Mouse (Mus musculus): Measurements from ENCODE around the gene Nrgn. TPM values are rescaled to one million over a fixed set of nuclear protein-coding genes. Genes with fewer than 3 reads are reported as not detected.

Gene Nrgn
- total and polyA plus RNA-seq, 3 experiments: 0.58 to 43.5 TPM; not detected in 1

DNA sequence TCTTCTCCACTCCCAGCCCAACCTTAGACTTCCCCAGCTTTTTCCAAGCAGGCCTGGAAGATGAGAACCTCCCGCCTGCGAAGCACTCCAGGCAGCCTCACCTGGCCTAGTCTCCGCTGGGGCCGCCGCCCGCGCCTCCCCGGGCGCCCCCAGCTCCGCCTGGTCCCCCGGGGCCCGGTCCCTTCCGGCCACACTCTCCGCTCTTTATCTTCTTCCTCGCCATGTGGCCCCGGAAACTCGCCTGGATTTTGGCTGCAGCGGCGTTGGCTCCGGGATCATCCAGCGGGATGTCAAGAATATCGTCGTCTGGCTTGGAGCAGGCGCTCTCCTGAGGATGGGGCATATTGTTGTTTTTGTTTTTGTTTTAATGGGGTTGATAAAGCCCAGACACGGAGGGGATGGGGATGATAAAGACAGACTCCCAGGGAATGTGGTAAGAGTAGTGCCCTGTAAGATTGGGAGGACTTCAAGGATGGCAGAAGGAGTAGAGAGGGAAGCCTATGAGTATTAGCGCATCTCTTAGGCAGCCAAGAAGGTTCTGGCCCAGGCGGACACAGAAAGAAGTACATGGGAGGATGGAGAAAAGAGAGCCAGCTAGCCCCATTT lies 6.8 kb downstream of the Nrgn start:
- H3K9ac ChIP-seq (ENCODE audit: control insufficient read depth, low read depth, low read length, poor library complexity, severe bottlenecking): no peak overlapping the region
- H3K27me3 ChIP-seq (ENCODE audit: control insufficient read depth in 1 of 2, insufficient read depth in 2 of 2, low read length in 2 of 2): no peaks in the 10 kb centered on the region
- no peaks in the 10 kb centered on the region for H3K4me1 ChIP-seq (ENCODE audit: control insufficient read depth in 1 of 2, insufficient read depth in 2 of 2, low read length in 2 of 2)
- TF ChIP-seq HCFC1 (IDR thresholded peaks at IDR 0.05; ENCODE audit: low read depth, low read length): no peak
- TF ChIP-seq CHD1 (IDR thresholded peaks at IDR 0.05; ENCODE audit: low read depth, low read length): no peak
- TF ChIP-seq TAL1 (IDR thresholded peaks at IDR 0.05; ENCODE audit: low read length): no peak
- no peak for TF ChIP-seq MEF2A (IDR thresholded peaks at IDR 0.05; ENCODE audit: extremely low read depth, insufficient replicate concordance, low read depth, low read length, poor library complexity, severe bottlenecking)
- TF ChIP-seq RAD21 (IDR thresholded peaks at IDR 0.05; ENCODE audit: low read depth, low read length): no peak
- TF ChIP-seq MAFK (IDR thresholded peaks at IDR 0.05; ENCODE audit: borderline replicate concordance, low read depth, low read length): no peak
- no peak for TF ChIP-seq MXI1 (IDR thresholded peaks at IDR 0.05; ENCODE audit: low read depth, low read length)
- TF ChIP-seq USF1 (IDR thresholded peaks at IDR 0.05; ENCODE audit: low read depth, low read length): no peak
- no peak for TF ChIP-seq ZKSCAN1 (IDR thresholded peaks at IDR 0.05; ENCODE audit: low read depth, low read length)
- no peak for TF ChIP-seq POLR2AphosphoS2 (IDR thresholded peaks at IDR 0.05; ENCODE audit: low read length)
- TF ChIP-seq MAX (IDR thresholded peaks at IDR 0.05; ENCODE audit: low read length): no peak
- no peak for TF ChIP-seq NRF1 (IDR thresholded peaks at IDR 0.05; ENCODE audit: insufficient read depth, low read depth, low read length, poor library complexity, severe bottlenecking)
- TF ChIP-seq POLR2AphosphoS5 (IDR thresholded peaks at IDR 0.05; ENCODE audit: borderline replicate concordance, low read depth, low read length): no peak
- TF ChIP-seq UBTF (IDR thresholded peaks at IDR 0.05; ENCODE audit: borderline replicate concordance, insufficient read depth, low read depth, low read length): no peak
- no peaks in the 10 kb centered on the region for H3K9me3 ChIP-seq (replicated peaks; ENCODE audit: insufficient read depth, low read length)
- no peak for DNase-seq (ENCODE audit: low read depth, low spot score)
- H3K79me2 ChIP-seq (ENCODE audit: control insufficient read depth, insufficient read depth, low read length, poor library complexity): no peaks in the 10 kb centered on the region
- no peak overlapping the region for H3K27ac ChIP-seq (ENCODE audit: control insufficient read depth, low read depth, low read length)
- H3K36me3 ChIP-seq (ENCODE audit: control insufficient read depth in 1 of 2, insufficient read depth in 2 of 2, low read length in 2 of 2): peaks cover 0 to 4% of the 10 kb centered on the region in 2 experiments; a peak in 1 of 4 replicates
- H3K4me3 ChIP-seq (ENCODE audit: control insufficient read depth in 1 of 2, insufficient read depth in 1 of 2, low read depth in 2 of 2, low read length in 2 of 2): no peak overlapping the region

DNA sequence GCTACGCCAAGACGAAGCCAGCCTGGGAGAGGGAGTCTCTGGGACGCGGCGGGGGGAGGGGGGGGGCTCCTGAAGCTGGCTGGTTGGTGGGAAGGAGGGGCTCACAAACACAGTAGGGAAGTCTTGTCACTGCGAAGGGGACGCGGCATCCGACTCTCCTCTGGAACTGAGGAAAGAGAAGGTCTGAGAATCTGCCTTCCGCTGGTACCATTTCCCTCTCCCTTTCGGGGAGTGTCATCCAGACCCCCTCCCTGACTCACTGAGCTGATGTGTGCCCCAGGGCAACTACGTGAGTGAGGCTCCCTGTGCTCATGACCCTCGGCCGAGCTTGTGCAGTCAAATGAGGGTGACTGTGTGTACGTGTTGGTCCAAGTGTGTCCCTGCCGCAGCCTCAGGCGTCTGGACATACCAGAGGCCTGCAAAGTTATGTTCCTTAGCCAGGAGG lies 7.5 kb downstream of the Nrgn start:
- H3K27ac ChIP-seq (ENCODE audit: control insufficient read depth, low read depth, low read length): no peak overlapping the region
- no peaks in the 10 kb centered on the region for H3K4me1 ChIP-seq (ENCODE audit: control insufficient read depth in 1 of 2, insufficient read depth in 2 of 2, low read length in 2 of 2)
- no peaks in the 10 kb centered on the region for H3K36me3 ChIP-seq (ENCODE audit: control insufficient read depth in 1 of 2, insufficient read depth in 2 of 2, low read length in 2 of 2)
- no peak for DNase-seq (ENCODE audit: low read depth, low spot score)
- H3K79me2 ChIP-seq (ENCODE audit: control insufficient read depth, insufficient read depth, low read length, poor library complexity): no peaks in the 10 kb centered on the region
- H3K9ac ChIP-seq (ENCODE audit: control insufficient read depth, low read depth, low read length, poor library complexity, severe bottlenecking): no peak overlapping the region
- no peak overlapping the region for H3K4me3 ChIP-seq (ENCODE audit: control insufficient read depth in 1 of 2, insufficient read depth in 1 of 2, low read depth in 2 of 2, low read length in 2 of 2)
- H3K27me3 ChIP-seq (ENCODE audit: control insufficient read depth in 1 of 2, insufficient read depth in 2 of 2, low read length in 2 of 2): no peaks in the 10 kb centered on the region
- H3K9me3 ChIP-seq (replicated peaks; ENCODE audit: insufficient read depth, low read length): no peaks in the 10 kb centered on the region
- TF ChIP-seq SMC3 (IDR thresholded peaks at IDR 0.05; ENCODE audit: low read depth, low read length): no peak
- no peak for TF ChIP-seq ZC3H11A (IDR thresholded peaks at IDR 0.05; ENCODE audit: low read depth, low read length)
- no peak for TF ChIP-seq HCFC1 (IDR thresholded peaks at IDR 0.05; ENCODE audit: low read depth, low read length)
- no peak for TF ChIP-seq ETS1 (IDR thresholded peaks at IDR 0.05; ENCODE audit: low read depth, low read length)
- TF ChIP-seq TAL1 (IDR thresholded peaks at IDR 0.05; ENCODE audit: low read length): no peak
- no peak for TF ChIP-seq EP300 (IDR thresholded peaks at IDR 0.05; ENCODE audit: low read depth in 1 of 2, low read length in 2 of 2)
- no peak for TF ChIP-seq UBTF (IDR thresholded peaks at IDR 0.05; ENCODE audit: borderline replicate concordance, insufficient read depth, low read depth, low read length)
- no peak for TF ChIP-seq MAZ (IDR thresholded peaks at IDR 0.05; ENCODE audit: low read depth, low read length)
- no peak for TF ChIP-seq ZMIZ1 (IDR thresholded peaks at IDR 0.05; ENCODE audit: low read depth, low read length)
- TF ChIP-seq JUND (IDR thresholded peaks at IDR 0.05; ENCODE audit: low read depth, low read length): no peak
- TF ChIP-seq USF1 (IDR thresholded peaks at IDR 0.05; ENCODE audit: low read depth, low read length): no peak
- TF ChIP-seq MYB (IDR thresholded peaks at IDR 0.05; ENCODE audit: low read depth, low read length): no peak
- TF ChIP-seq CHD1 (IDR thresholded peaks at IDR 0.05; ENCODE audit: low read depth, low read length): no peak
